Mouse (Mus musculus) limb, embryonic 13.5 days (tissue): ENCODE measurements around the gene Vstm4. TPM values are rescaled to one million over a fixed set of nuclear protein-coding genes. Genes with fewer than 3 reads are reported as not detected.

Source experiments
- ATAC-seq: fragments of 200-750 bp; cut with Nextera tagmentation; 2 replicates; pipeline ENCODE4 v1.8.0; 2017; ENCODE audit warnings: low read depth, moderate number of reproducible peaks, moderate TSS enrichment; ENCODE audit not compliant: low FRiP score
- H3K27ac ChIP-seq: fragments of 300-500 bp; sonication (generic); 2 replicates; pipeline ENCODE4 v1.5.1; 2015; ENCODE audit warnings: inconsistent platforms, mild to moderate bottlenecking, moderate library complexity
- H3K27me3 ChIP-seq: fragments of 300-500 bp; sonication (generic); 2 replicates; pipeline ENCODE4 v1.6.1; 2015; ENCODE audit warnings: mild to moderate bottlenecking, inconsistent platforms
- H3K36me3 ChIP-seq: fragments of 300-500 bp; sonication (generic); 2 replicates; pipeline ENCODE4 v1.6.1; 2015; ENCODE audit warnings: inconsistent platforms, mild to moderate bottlenecking, moderate library complexity
- H3K4me1 ChIP-seq: fragments of 300-500 bp; sonication (generic); 2 replicates; pipeline ENCODE4 v1.6.1; 2015; ENCODE audit warnings: inconsistent platforms
- H3K4me2 ChIP-seq: fragments of 300-500 bp; sonication (generic); replicated peaks from 2 replicates; pipeline ENCODE4 v1.6.1; 2015; ENCODE audit warnings: inconsistent platforms, mild to moderate bottlenecking, moderate library complexity
- H3K4me3 ChIP-seq: fragments of 300-500 bp; sonication (generic); 2 replicates; pipeline ENCODE4 v1.5.1; 2015; ENCODE audit warnings: moderate library complexity, mild to moderate bottlenecking, inconsistent platforms
- H3K9ac ChIP-seq: fragments of 300-500 bp; sonication (generic); 2 replicates; pipeline ENCODE4 v1.6.1; 2015; ENCODE audit warnings: mild to moderate bottlenecking, inconsistent platforms
- H3K9me3 ChIP-seq: fragments of 300-500 bp; sonication (generic); 2 replicates; pipeline ENCODE4 v1.6.1; 2016; ENCODE audit warnings: inconsistent platforms
- WGBS: fragments of 180-500 bp; shearing (Covaris S2); methylation state at CpG from one replicate; pipeline ENCODE4 v1.1.7; 2015; 5-methylcytosine and 5-hydroxymethylcytosine counted together
- polyA plus RNA-seq: library from polyadenylated mRNA; unstranded; fragments of >200 nt; fragmentation: Nextera tagmentation; extraction: Ambion mirVana; gene quantifications from 2 replicates; pipeline ENCODE4 v1.2.1, GENCODE M21; 2015

Vstm4 gene
- polyA plus RNA-seq, 1 experiment from 2014 or later: 16.2 TPM

DNA sequence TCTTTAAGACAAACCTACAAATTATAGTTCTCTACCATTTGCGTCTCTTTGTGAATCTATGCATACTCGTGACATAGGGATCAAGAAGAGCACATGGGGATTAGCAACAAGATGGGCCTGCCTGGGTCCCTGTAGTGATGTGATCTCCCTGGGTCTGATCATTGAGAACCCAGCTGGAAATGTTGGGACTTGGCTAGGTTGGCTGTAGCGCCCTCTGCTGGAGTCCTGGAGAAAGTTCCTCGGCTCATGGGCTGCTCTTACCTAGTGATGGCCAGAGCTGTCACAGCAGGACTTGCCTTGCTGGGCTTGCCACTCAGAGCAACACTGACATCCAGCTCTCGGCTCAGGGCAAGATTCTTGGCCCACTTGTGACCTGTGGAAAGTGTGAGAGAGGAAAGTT lies 103.9 kb downstream of the Vstm4 start:
- H3K4me1 ChIP-seq: no peaks in the 10 kb centered on the region; the same call in 1 of the 2 replicates
- H3K9me3 ChIP-seq: no peaks in the 10 kb centered on the region
- H3K4me2 ChIP-seq: no peak overlapping the region
- no peaks in the 10 kb centered on the region for H3K36me3 ChIP-seq
- H3K9ac ChIP-seq: no peak overlapping the region
- H3K27ac ChIP-seq: no peak overlapping the region
- 0 out of 2 replicates have a peak, but pooled peaks cover 3% of the 10 kb centered on the region for H3K27me3 ChIP-seq
- WGBS: 40% methylated on average over 5 of the region's 5 CpGs
- ATAC-seq: peak; percentile 17; the same call in 1 of the 2 replicates
- H3K4me3 ChIP-seq: no peak overlapping the region

- Histone ChIP-seq H3K9ac (no peak overlapping the region), H3K36me3 (no peaks in the 10 kb centered on the region), H3K9me3 (no peaks in the 10 kb centered on the region), H3K4me3 (no peak overlapping the region), H3K27ac (no peak overlapping the region), H3K4me2 (no peak overlapping the region), H3K27me3 (0 out of 2 replicates have a peak, but pooled peaks cover 3% of the 10 kb centered on the region), H3K4me1 (no peaks in the 10 kb centered on the region)
- ATAC-seq: no peak
- 59% methylated on average over 10 of the region's 10 CpGs for WGBS
These were observed 108.2 kb downstream of the Vstm4 start for GRCm38 (mm10) chr14:32964742-32965141.

- no peak overlapping the region for H3K4me2 ChIP-seq
- no peaks in the 10 kb centered on the region for H3K4me1 ChIP-seq
- H3K27ac ChIP-seq: no peak overlapping the region
- no peak for ATAC-seq
- H3K36me3 ChIP-seq: no peaks in the 10 kb centered on the region
- WGBS: 74% methylated on average over 9 of the region's 9 CpGs
- no peak overlapping the region for H3K4me3 ChIP-seq
- H3K9ac ChIP-seq: no peak overlapping the region
- no peaks in the 10 kb centered on the region for H3K9me3 ChIP-seq
- 0 out of 2 replicates have a peak, but pooled peaks cover 3% of the 10 kb centered on the region for H3K27me3 ChIP-seq
These were observed 114.1 kb downstream of the Vstm4 start for GRCm38 (mm10) chr14:32970700-32971099.

- Histone ChIP-seq H3K9me3 (no peaks in the 10 kb centered on the region), H3K27me3 (0 out of 2 replicates have a peak, but pooled peaks cover 4% of the 10 kb centered on the region), H3K4me2 (no peak overlapping the region), H3K4me1 (0 out of 2 replicates have a peak, but pooled peaks cover 3% of the 10 kb centered on the region), H3K4me3 (no peak overlapping the region), H3K27ac (no peak overlapping the region), H3K36me3 (no peaks in the 10 kb centered on the region), H3K9ac (no peak overlapping the region)
- ATAC-seq: peak; percentile 72
- 63% methylated on average over 6 of the region's 6 CpGs for WGBS
These were observed 127.7 kb downstream of the Vstm4 start for GRCm38 (mm10) chr14:32984176-32984738.

GRCm38 (mm10) chr14:32986659-32987058 lies 130.1 kb downstream of the Vstm4 start:
- 9% methylated on average over 4 of the region's 4 CpGs for WGBS
- Histone ChIP-seq H3K9ac (no peak overlapping the region), H3K27me3 (0 out of 2 replicates have a peak, but pooled peaks cover 8% of the 10 kb centered on the region), H3K4me2 (no peak overlapping the region), H3K36me3 (no peaks in the 10 kb centered on the region), H3K27ac (no peak overlapping the region), H3K4me1 (0 out of 2 replicates have a peak, but pooled peaks cover 3% of the 10 kb centered on the region), H3K4me3 (no peak overlapping the region), H3K9me3 (no peaks in the 10 kb centered on the region)
- no peak for ATAC-seq

Other genes starting within 250 kb of the Vstm4 start
- gene 3425401B19Rik, start 171.5 kb upstream of the Vstm4 start, polyA plus RNA-seq: 0.69 and 0.92 TPM in 2 replicates
- 0.43 and 0.45 TPM in 2 replicates for gene Tmem273, start 70.8 kb upstream of the Vstm4 start, polyA plus RNA-seq
- gene Fam170b, start 22.8 kb upstream of the Vstm4 start, polyA plus RNA-seq: not detected in 2 replicates
- 0.37 and 0.41 TPM in 2 replicates for gene Lrrc18, start 134.6 kb downstream of the Vstm4 start, polyA plus RNA-seq